Mouse (Mus musculus): ENCODE measurements around the gene Dmrta2.

DNA sequence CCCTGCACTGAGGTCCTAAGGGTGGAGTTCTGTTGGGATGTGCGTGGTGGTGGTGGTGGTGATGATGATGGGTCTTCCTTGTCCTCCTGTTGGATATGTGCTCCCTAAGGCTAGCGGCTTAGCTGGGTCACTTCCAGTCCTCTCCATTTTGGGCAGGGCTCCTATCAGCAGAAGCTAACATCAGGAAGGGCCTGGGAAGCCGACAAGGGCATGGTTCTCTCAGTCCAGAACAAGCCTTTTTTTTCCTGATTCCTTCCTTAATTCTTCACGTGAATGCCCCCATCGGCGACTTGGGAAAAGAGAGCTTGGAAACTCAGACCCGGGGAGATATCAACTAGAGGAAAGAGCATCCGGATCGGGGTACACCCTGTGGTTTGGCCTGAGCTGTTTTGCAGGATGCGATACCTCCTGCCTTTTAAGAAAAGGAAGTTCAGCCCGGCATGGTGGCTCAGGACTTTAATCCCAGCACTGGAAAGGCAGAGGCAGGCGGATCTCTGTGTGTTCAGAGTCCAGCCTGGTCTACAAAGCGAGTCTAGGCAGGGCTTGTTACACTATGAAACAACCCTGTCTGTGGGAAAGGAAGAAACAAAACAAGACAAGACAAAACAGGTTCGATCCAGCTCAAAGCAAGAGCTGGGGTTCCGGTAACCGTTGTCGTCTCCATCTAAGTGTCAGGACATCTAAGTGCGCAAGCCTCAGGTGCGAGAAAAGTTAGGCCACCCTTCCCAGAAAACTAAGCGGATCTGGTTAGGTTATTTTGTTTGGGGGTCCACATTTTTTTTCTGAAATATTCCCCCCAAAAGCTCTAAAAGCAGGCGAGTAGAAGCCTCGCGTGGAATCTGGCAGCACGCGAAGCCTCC, 2.2 kb upstream of the Dmrta2 start:
- TF ChIP-seq CTCF (IDR thresholded peaks at IDR 0.05; ENCODE audit: extremely low read depth, insufficient read depth, low read length) (no peak), POLR2A (IDR thresholded peaks at IDR 0.05; ENCODE audit: extremely low read depth, insufficient read depth, low read length) (no peak)

Measured in cortical plate, adult 2 months (tissue).